Mouse (Mus musculus): ENCODE results near the gene Synpo2.

DNA sequence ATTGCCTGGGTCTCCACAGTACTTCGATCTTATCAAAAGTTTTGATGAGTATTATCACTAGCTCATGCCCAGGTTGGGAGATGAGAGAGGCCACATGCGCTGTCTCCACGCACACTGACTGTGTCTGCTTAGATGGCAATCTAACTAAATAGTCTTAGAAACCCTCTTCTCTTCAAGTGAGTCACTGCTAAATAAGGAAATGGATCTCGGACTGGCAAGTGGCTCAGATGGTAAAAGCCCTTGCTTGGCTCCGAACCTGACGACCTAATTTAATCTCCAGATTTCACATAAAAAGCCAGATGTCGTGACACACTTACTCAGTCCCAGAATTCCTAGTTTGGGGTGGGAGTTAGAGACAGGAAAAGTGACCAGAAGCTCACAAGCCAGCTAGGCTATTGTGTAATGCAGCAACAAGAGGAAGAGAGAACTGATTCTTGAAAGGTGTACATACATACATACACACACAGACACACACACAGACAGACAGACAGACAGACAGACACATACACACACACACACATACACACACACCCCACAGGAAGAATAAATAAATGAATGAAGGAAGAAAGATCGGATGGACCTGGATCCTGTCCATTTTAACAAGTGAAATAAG lies 85.3 kb downstream of the Synpo2 start:
- TF ChIP-seq ZC3H11A (IDR thresholded peaks at IDR 0.05; ENCODE audit: borderline replicate concordance, low read depth, low read length) (no peak), ZNF384 (IDR thresholded peaks at IDR 0.05; ENCODE audit: low read depth, low read length) (no peak)
